Mouse (Mus musculus): ENCODE results near the gene Derl3.
"Not testable (repeated sequence)": the region's sequence is repeated elsewhere in the genome, so short reads cannot be mapped to it uniquely, and the experiment has no call there.

Derl3 gene

GRCm38 (mm10) chr10:75872915-75873542 is 20.2 kb upstream of the Derl3 start:
- peak; percentile 98 to 99 for DNase-seq

GRCm38 (mm10) chr10:75873543-75874170 is 19.6 kb upstream of the Derl3 start:
- peak; percentile 63 to 75 for DNase-seq

- DNase-seq = no peak
These were observed 14.4 kb upstream of the Derl3 start for GRCm38 (mm10) chr10:75878836-75879235.

GRCm38 (mm10) chr10:75880351-75880750 is 12.9 kb upstream of the Derl3 start:
- DNase-seq = no peak

GRCm38 (mm10) chr10:75880771-75881577 is 12.2 kb upstream of the Derl3 start:
- no peak for DNase-seq

GRCm38 (mm10) chr10:75881578-75882432 is 11.4 kb upstream of the Derl3 start:
- DNase-seq = no peak

- no peak for DNase-seq
These were observed 10.6 kb upstream of the Derl3 start for GRCm38 (mm10) chr10:75882433-75883231.

- DNase-seq = peak; percentile 83 to 87
These were observed 10.0 kb upstream of the Derl3 start for GRCm38 (mm10) chr10:75883232-75883552.

GRCm38 (mm10) chr10:75884742-75885141 is 8.5 kb upstream of the Derl3 start:
- DNase-seq = no peak

GRCm38 (mm10) chr10:75887504-75887903 is 5.7 kb upstream of the Derl3 start:
- DNase-seq = not testable (repeated sequence)

GRCm38 (mm10) chr10:75889406-75890153 is 3.6 kb upstream of the Derl3 start:
- DNase-seq = peak in 1 of 2 experiments; percentile 55

- DNase-seq = no peak
These were observed 1.4 kb downstream of the Derl3 start for GRCm38 (mm10) chr10:75894601-75895000.

GRCm38 (mm10) chr10:75895730-75896129 is 2.5 kb downstream of the Derl3 start:
- no peak for DNase-seq

GRCm38 (mm10) chr10:75896208-75896607 is 3.0 kb downstream of the Derl3 start:
- no peak for DNase-seq

GRCm38 (mm10) chr10:75897373-75897772 is 4.2 kb downstream of the Derl3 start:
- DNase-seq = peak; percentile 86 to 93

- no peak for DNase-seq
These were observed 4.9 kb downstream of the Derl3 start for GRCm38 (mm10) chr10:75898039-75898564.

- no peak for DNase-seq
These were observed 5.6 kb downstream of the Derl3 start for GRCm38 (mm10) chr10:75898846-75899245.

- no peak for DNase-seq
These were observed 11.2 kb downstream of the Derl3 start for GRCm38 (mm10) chr10:75904391-75904790.

GRCm38 (mm10) chr10:75906882-75907281 is 13.7 kb downstream of the Derl3 start:
- DNase-seq = no peak

GRCm38 (mm10) chr10:75910698-75911097 is 17.5 kb downstream of the Derl3 start:
- no peak for DNase-seq

- no peak for DNase-seq
These were observed 19.9 kb downstream of the Derl3 start for GRCm38 (mm10) chr10:75913013-75913589.
